8 mouse cellular contexts compared by ENCODE assay signal in the genomic region with DNA sequence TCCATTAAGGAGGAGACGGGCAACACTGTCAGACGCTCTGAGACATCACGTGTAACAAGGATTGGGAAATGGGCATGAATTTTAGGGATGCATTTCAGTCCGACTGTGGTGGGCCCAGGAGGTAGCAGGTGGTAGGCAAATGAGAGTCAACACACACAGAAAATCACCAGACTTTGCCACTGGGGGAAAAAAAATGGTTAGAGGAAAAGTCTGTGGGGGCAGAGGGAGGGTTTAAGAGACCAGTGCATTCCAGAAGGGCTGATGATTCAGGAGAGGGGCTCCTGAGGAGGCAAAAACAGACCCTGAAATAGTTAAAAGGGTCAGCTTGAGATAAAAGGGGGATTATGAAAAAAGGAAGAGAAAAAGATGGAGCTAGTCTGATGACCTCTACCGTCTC. TPM values are rescaled to one million over a fixed set of nuclear protein-coding genes. Genes with fewer than 3 reads are reported as not detected.
A peak's percentile ranks its signal among the peaks of the same experiment; 100 is the strongest.
DNase-seq lines count a peak whose midpoint lies in the region; ATAC-seq and TF ChIP-seq lines count a peak whose summit lies in the region.

No protein-coding gene starts in this region.

- H3K9me3 ChIP-seq in neural tube, embryonic 11.5 days (ENCODE audit: control insufficient read depth, low read length): no peaks in the 10 kb centered on the region
- H3K9me3 ChIP-seq in limb, embryonic 14.5 days (ENCODE audit: control insufficient read depth, low read length): no peaks in the 10 kb centered on the region
- H3K9me3 ChIP-seq in stomach, embryonic 15.5 days: no peaks in the 10 kb centered on the region; the same call in 1 of the 2 replicates

- DNase-seq in frontal cortex, postnatal 10 days (ENCODE audit: low spot score in 2 of 2): no peak
- DNase-seq in neural tube, embryonic 11.5 days (ENCODE audit: low spot score): no peak
- DNase-seq in neural tube, embryonic 10.5 days (ENCODE audit: extremely low spot score, low spot score): no peak
- DNase-seq in limb, embryonic 14.5 days (ENCODE audit: low spot score): no peak
- DNase-seq in layer of hippocampus, postnatal 36 days: no peak

- peak overlapping the region; percentile 58 for H3K4me2 ChIP-seq in neural tube, embryonic 11.5 days (ENCODE audit: low read depth)
- H3K4me2 ChIP-seq in limb, embryonic 14.5 days (replicated peaks; ENCODE audit: low read depth, low read length, severe bottlenecking): peak overlapping the region; percentile 85
- peak overlapping the region; percentile 64; the same call in 1 of the 2 replicates for H3K4me2 ChIP-seq in stomach, embryonic 15.5 days

- 0 out of 2 replicates have a peak, but pooled peaks cover 3% of the 10 kb centered on the region for H3K4me1 ChIP-seq in neural tube, embryonic 11.5 days (ENCODE audit: control insufficient read depth, insufficient read depth, low read length)
- peaks cover 10% of the 10 kb centered on the region for H3K4me1 ChIP-seq in limb, embryonic 14.5 days (ENCODE audit: control insufficient read depth, insufficient read depth, low read length)
- H3K4me1 ChIP-seq in stomach, embryonic 15.5 days: peaks cover 4% of the 10 kb centered on the region; the same call in 1 of the 2 replicates

- H3K4me3 ChIP-seq in neural tube, embryonic 11.5 days (ENCODE audit: low read depth, low read length): peak overlapping the region; percentile 87; the same call in 1 of the 2 replicates
- peak overlapping the region; percentile 91 for H3K4me3 ChIP-seq in limb, embryonic 14.5 days (replicated peaks; ENCODE audit: low read length)
- H3K4me3 ChIP-seq in stomach, embryonic 15.5 days (replicated peaks): peak overlapping the region; percentile 84; the same call in 1 of the 2 replicates

- H3K27ac ChIP-seq in neural tube, embryonic 11.5 days (ENCODE audit: low read depth, low read length): no peak overlapping the region
- H3K27ac ChIP-seq in limb, embryonic 14.5 days (replicated peaks; ENCODE audit: low read depth, low read length): no peak overlapping the region
- no peak overlapping the region for H3K27ac ChIP-seq in stomach, embryonic 15.5 days

- TF ChIP-seq POLR2A in limb, embryonic 14.5 days (IDR thresholded peaks at IDR 0.05; ENCODE audit: borderline replicate concordance, extremely low read depth, insufficient read depth, insufficient read length): no peak

- H3K27me3 ChIP-seq in neural tube, embryonic 11.5 days (ENCODE audit: control insufficient read depth, insufficient read depth, low read length): no peaks in the 10 kb centered on the region
- no peaks in the 10 kb centered on the region for H3K27me3 ChIP-seq in limb, embryonic 14.5 days (ENCODE audit: control insufficient read depth, insufficient read depth, low read length)
- H3K27me3 ChIP-seq in stomach, embryonic 15.5 days (replicated peaks): no peaks in the 10 kb centered on the region

- peak; percentile 18; the same call in 1 of the 2 replicates for ATAC-seq in frontal cortex, adult (ENCODE audit: low TSS enrichment)
- no peak for ATAC-seq in neural tube, embryonic 11.5 days (ENCODE audit: insufficient read depth, low FRiP score, low TSS enrichment)
- ATAC-seq in limb, embryonic 14.5 days (ENCODE audit: low FRiP score, low read depth): no peak
- ATAC-seq in stomach, embryonic 15.5 days (ENCODE audit: insufficient read depth, low FRiP score, low read depth): no peak
- no peak for ATAC-seq in granulocyte monocyte progenitor cell, adult 5-6 weeks (replicated peaks; ENCODE audit: poor library complexity, severe bottlenecking)

- no peak overlapping the region; the same call in 1 of the 2 replicates for H3K9ac ChIP-seq in neural tube, embryonic 11.5 days (ENCODE audit: low read length)
- peak overlapping the region; percentile 89; the same call in 1 of the 2 replicates for H3K9ac ChIP-seq in limb, embryonic 14.5 days (ENCODE audit: low read depth, low read length, severe bottlenecking)
- no peak overlapping the region for H3K9ac ChIP-seq in stomach, embryonic 15.5 days

- WGBS in neural tube, embryonic 11.5 days: 68% methylated on average over 5 of the region's 5 CpGs
- WGBS in limb, embryonic 14.5 days: 58% methylated on average over 5 of the region's 5 CpGs
- WGBS in stomach, embryonic 15.5 days: 78% methylated on average over 5 of the region's 5 CpGs

- no peaks in the 10 kb centered on the region for H3K36me3 ChIP-seq in neural tube, embryonic 11.5 days (ENCODE audit: control insufficient read depth, insufficient read depth, low read length)
- no peaks in the 10 kb centered on the region for H3K36me3 ChIP-seq in limb, embryonic 14.5 days (ENCODE audit: control insufficient read depth, insufficient read depth, low read length)
- no peaks in the 10 kb centered on the region for H3K36me3 ChIP-seq in stomach, embryonic 15.5 days

RNA-seq across cellular contexts. Expression of gene Nsf, which starts 1.2 kb away (rescaled TPM):
- polyA plus RNA-seq in neural tube, embryonic 11.5 days (2014; fragmentation: Nextera tagmentation; extraction: Ambion mirVana): 65.4 and 68.1 TPM in 2 replicates
- polyA plus RNA-seq in limb, embryonic 14.5 days (2012; rRNA removed): 33.5 and 39.7 TPM in 2 replicates
- 43.6 and 44.9 TPM in 2 replicates for polyA plus RNA-seq in limb, embryonic 14.5 days (2014; fragmentation: Nextera tagmentation; extraction: Ambion mirVana)
- polyA plus RNA-seq in stomach, embryonic 15.5 days (2015; fragmentation: Nextera tagmentation; extraction: Ambion mirVana): 44.9 and 45.8 TPM in 2 replicates
- 27.6 and 54.7 TPM in 2 replicates for total RNA-seq in granulocyte monocyte progenitor cell, adult 5-6 weeks (2014; fragmentation: Nextera tagmentation)
- 26.6 and 32.9 TPM in 2 replicates for total RNA-seq in granulocyte monocyte progenitor cell, adult 5-6 weeks (2017)
- 1,000 to 10,000 TPM; 1,120 to 1,198 TPM for total RNA-seq in layer of hippocampus, postnatal 36 days (2021)

RNA-seq across cellular contexts. Expression of gene Arf2, which starts 13.9 kb away (rescaled TPM):
- 130 and 133 TPM in 2 replicates for polyA plus RNA-seq in neural tube, embryonic 11.5 days (2014; fragmentation: Nextera tagmentation; extraction: Ambion mirVana)
- 47.0 and 52.7 TPM in 2 replicates for polyA plus RNA-seq in limb, embryonic 14.5 days (2012; rRNA removed)
- polyA plus RNA-seq in limb, embryonic 14.5 days (2014; fragmentation: Nextera tagmentation; extraction: Ambion mirVana): 75.2 and 78.7 TPM in 2 replicates
- 53.1 and 55.8 TPM in 2 replicates for polyA plus RNA-seq in stomach, embryonic 15.5 days (2015; fragmentation: Nextera tagmentation; extraction: Ambion mirVana)
- total RNA-seq in granulocyte monocyte progenitor cell, adult 5-6 weeks (2014; fragmentation: Nextera tagmentation): 17.3 and 20.9 TPM in 2 replicates
- 30.2 and 38.9 TPM in 2 replicates for total RNA-seq in granulocyte monocyte progenitor cell, adult 5-6 weeks (2017)
- total RNA-seq in layer of hippocampus, postnatal 36 days (2021): 10 to 100 TPM; 42.0 to 45.8 TPM
